10 mouse cellular contexts compared by ENCODE assay signal in the genomic region with DNA sequence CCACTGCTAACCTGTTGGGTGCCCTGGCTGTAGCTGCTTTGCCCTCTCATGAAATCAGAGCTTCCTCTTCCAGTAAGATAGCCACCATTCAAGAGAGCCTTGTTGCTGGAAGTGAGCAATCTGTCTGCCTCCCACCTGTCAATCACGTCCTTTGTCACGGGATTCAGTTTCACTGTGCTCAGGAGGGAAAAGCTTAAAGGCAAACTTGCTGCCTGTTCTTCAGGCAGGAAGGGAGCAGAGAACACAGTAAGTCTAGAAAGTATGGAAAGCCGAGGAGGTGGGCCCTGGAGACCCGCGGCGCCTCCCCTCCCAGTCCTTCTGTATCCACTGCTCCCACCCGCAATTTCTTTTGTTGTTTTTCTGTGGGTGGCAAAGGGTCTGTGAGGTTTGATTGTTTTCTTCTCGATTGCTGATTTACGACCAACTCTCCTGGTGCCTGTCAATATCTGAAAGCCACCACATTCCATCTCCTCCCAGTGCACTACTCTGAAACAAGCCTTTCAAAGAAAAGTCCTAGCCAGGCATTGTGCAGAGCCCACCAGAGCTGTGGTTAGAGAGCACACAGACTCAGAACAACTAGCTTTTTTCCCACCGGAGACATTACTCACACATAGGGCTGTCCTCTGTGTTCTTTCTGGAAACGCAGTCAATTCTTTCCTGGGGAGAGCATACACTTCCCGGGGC.
DNase-seq lines count a peak whose midpoint lies in the region; ATAC-seq lines count a peak whose summit lies in the region.
"Had no signal": no experiment of that assay in that cellular context is flagged by ENCODE, and none has a peak within 500 bp of the region (broad histone marks: within the 10 kb centered on the region; RNA-seq: fewer than 3 reads in every experiment).

No protein-coding gene starts in this region.

- WGBS in kidney, embryonic 16.5 days, result 17% methylated on average over 12 of the region's 12 CpGs
- 3% methylated on average over 12 of the region's 12 CpGs for WGBS in hindbrain, embryonic 15.5 days
- 9% methylated on average over 12 of the region's 12 CpGs for WGBS in midbrain, embryonic 16.5 days

- H3K4me1 ChIP-seq in kidney, embryonic 16.5 days (ENCODE audit: insufficient read depth, low read length), result peaks cover 27% of the 10 kb centered on the region
- H3K4me1 ChIP-seq in hindbrain, embryonic 15.5 days (replicated peaks), result peaks cover 55% of the 10 kb centered on the region
- peaks cover 47% of the 10 kb centered on the region for H3K4me1 ChIP-seq in midbrain, embryonic 16.5 days (ENCODE audit: control insufficient read depth, insufficient read depth, low read length)

- H3K9me3 ChIP-seq in kidney, embryonic 16.5 days (ENCODE audit: low read length), result no peaks in the 10 kb centered on the region
- H3K9me3 ChIP-seq in hindbrain, embryonic 15.5 days, result no peaks in the 10 kb centered on the region
- H3K9me3 ChIP-seq in midbrain, embryonic 16.5 days (replicated peaks; ENCODE audit: control insufficient read depth, low read length, poor library complexity, severe bottlenecking), result no peaks in the 10 kb centered on the region
- H3K9me3 ChIP-seq: megakaryocyte, embryonic 14.5 days had no signal

- no peak overlapping the region for H3K27ac ChIP-seq in kidney, embryonic 16.5 days (ENCODE audit: low read length)
- peak overlapping the region; percentile 72 for H3K27ac ChIP-seq in hindbrain, embryonic 15.5 days (replicated peaks)
- peak overlapping the region; percentile 78 for H3K27ac ChIP-seq in midbrain, embryonic 16.5 days (ENCODE audit: low read length)

- 0 out of 2 replicates have a peak, but pooled peaks cover 11% of the 10 kb centered on the region for H3K27me3 ChIP-seq in kidney, embryonic 16.5 days (ENCODE audit: insufficient read depth, low read length)
- H3K27me3 ChIP-seq in hindbrain, embryonic 15.5 days, result no peaks in the 10 kb centered on the region
- H3K27me3 ChIP-seq in midbrain, embryonic 16.5 days (ENCODE audit: control insufficient read depth, insufficient read depth, low read depth, low read length), result no peaks in the 10 kb centered on the region

- 0 out of 2 replicates have a peak overlapping the region, but pooled peaks have one; percentile 9 for H3K9ac ChIP-seq in kidney, embryonic 16.5 days (replicated peaks; ENCODE audit: low read length)
- H3K9ac ChIP-seq in hindbrain, embryonic 15.5 days, result peak overlapping the region; percentile 51
- peak overlapping the region; percentile 73 for H3K9ac ChIP-seq in midbrain, embryonic 16.5 days (ENCODE audit: low read depth, low read length)

- no peak; the same call in 1 of the 2 replicates for ATAC-seq in kidney, embryonic 16.5 days (ENCODE audit: low FRiP score, low TSS enrichment)
- no peak for ATAC-seq in hindbrain, embryonic 15.5 days (ENCODE audit: low FRiP score, low read depth)
- ATAC-seq in midbrain, embryonic 16.5 days, result peak; percentile 23
- ATAC-seq: Patski had no signal

- H3K4me3 ChIP-seq in kidney, embryonic 16.5 days (ENCODE audit: low read length), result peak overlapping the region; percentile 18; the same call in 1 of the 2 replicates
- peak overlapping the region; percentile 45 for H3K4me3 ChIP-seq in hindbrain, embryonic 15.5 days
- H3K4me3 ChIP-seq in midbrain, embryonic 16.5 days (ENCODE audit: low read depth, low read length), result peak overlapping the region; percentile 35
- H3K4me3 ChIP-seq: megakaryocyte, embryonic 14.5 days had no signal

- no peaks in the 10 kb centered on the region for H3K36me3 ChIP-seq in kidney, embryonic 16.5 days (ENCODE audit: insufficient read depth, low read length)
- H3K36me3 ChIP-seq in hindbrain, embryonic 15.5 days, result no peaks in the 10 kb centered on the region
- no peaks in the 10 kb centered on the region for H3K36me3 ChIP-seq in midbrain, embryonic 16.5 days (ENCODE audit: control insufficient read depth, insufficient read depth, low read length)

- no peak for DNase-seq in kidney, adult 9 months
- DNase-seq in embryo, embryonic 11 days, result peak; percentile 54
- DNase-seq in lung, postnatal 36 days, result no peak
- DNase-seq in spleen, postnatal 10 days (ENCODE audit: low spot score in 2 of 2), result no peak
- no peak for DNase-seq in urinary bladder, postnatal 36 days (ENCODE audit: low spot score in 2 of 2)

- peak overlapping the region; percentile 43 for H3K4me2 ChIP-seq in kidney, embryonic 16.5 days (replicated peaks; ENCODE audit: low read depth, low read length)
- H3K4me2 ChIP-seq in hindbrain, embryonic 15.5 days, result peak overlapping the region; percentile 70
- peak overlapping the region; percentile 73 for H3K4me2 ChIP-seq in midbrain, embryonic 16.5 days (ENCODE audit: low read length)

Comparison
In these comparisons a context has a peak if more than half of its experiments do, and no peak if none do; other contexts are left out.
1. H3K9ac ChIP-seq: peak in every context shown above with its lines; median percentile 73 in midbrain, embryonic 16.5 days; 51 in hindbrain, embryonic 15.5 days; 9 in kidney, embryonic 16.5 days.